Mouse (Mus musculus): ENCODE measurements around the gene Sfxn5. TPM values are rescaled to one million over a fixed set of nuclear protein-coding genes. Genes with fewer than 3 reads are reported as not detected.

Gene Sfxn5
- polyA plus RNA-seq, 1 experiment from 2014 or later, result 5.6 TPM

DNA sequence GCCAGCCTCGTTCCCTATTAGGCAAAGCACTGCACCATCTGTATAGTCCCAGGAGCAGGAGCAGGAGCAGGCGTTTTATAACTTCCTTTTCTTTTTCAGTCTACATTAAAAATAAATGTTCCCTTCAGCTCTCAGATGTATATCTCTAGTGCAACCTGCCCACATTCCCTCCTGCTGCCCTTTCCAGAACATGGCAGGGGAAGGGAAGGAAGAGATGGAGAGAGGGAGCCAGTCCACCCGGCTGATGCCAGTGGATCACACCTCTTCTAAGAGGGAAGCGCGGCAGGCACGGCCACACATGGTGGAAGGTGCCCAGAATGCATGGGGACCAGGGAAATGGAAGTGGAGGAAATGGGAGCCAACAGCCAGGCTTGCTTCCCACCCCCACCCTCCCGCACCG is 56.7 kb downstream of the Sfxn5 start:
- Histone ChIP-seq H3K36me3 (ENCODE audit: control insufficient read depth, insufficient read depth, low read length) (no peaks in the 10 kb centered on the region), H3K4me1 (ENCODE audit: control insufficient read depth, insufficient read depth, low read length) (peaks cover 7% of the 10 kb centered on the region; the same call in 1 of the 2 replicates), H3K9ac (ENCODE audit: low read depth, low read length) (no peak overlapping the region), H3K27me3 (ENCODE audit: control insufficient read depth, insufficient read depth, low read length) (0 out of 2 replicates have a peak, but pooled peaks cover 3% of the 10 kb centered on the region), H3K9me3 (replicated peaks; ENCODE audit: control insufficient read depth, low read length) (no peaks in the 10 kb centered on the region), H3K27ac (ENCODE audit: low read depth, low read length) (no peak overlapping the region), H3K4me3 (ENCODE audit: low read depth, low read length) (no peak overlapping the region), H3K4me2 (no peak overlapping the region)
- ATAC-seq (replicated peaks; ENCODE audit: insufficient number of reproducible peaks, low FRiP score, low TSS enrichment), result no peak
- 69% methylated on average over 8 of the region's 8 CpGs for WGBS (ENCODE audit: insufficient replicate concordance)

DNA sequence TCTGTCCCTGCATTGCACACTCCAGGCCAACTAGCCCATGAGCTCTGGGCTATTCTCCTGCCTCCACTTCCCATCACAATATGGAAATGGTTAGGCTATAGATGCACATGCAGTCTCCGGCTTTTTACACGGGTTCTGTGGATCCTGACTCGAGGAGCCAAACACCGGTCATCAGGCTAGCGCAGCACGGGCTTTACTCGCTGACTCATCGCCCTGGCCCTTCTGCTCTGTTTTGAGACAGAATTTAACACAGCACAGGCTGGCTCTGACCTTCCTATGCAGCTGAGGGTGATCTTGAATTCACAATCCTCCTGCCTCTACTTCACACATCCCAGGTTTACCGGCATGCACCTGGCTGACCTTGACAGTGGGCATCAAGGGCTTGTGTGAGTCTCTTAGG is 60.8 kb downstream of the Sfxn5 start:
- 90% methylated on average over 9 of the region's 9 CpGs for WGBS (ENCODE audit: insufficient replicate concordance)
- H3K36me3 ChIP-seq (ENCODE audit: control insufficient read depth, insufficient read depth, low read length), result no peaks in the 10 kb centered on the region
- H3K9ac ChIP-seq (ENCODE audit: low read depth, low read length), result no peak overlapping the region
- H3K4me3 ChIP-seq (ENCODE audit: low read depth, low read length), result no peak overlapping the region
- no peak overlapping the region for H3K4me2 ChIP-seq
- no peak for ATAC-seq (replicated peaks; ENCODE audit: insufficient number of reproducible peaks, low FRiP score, low TSS enrichment)
- H3K4me1 ChIP-seq (ENCODE audit: control insufficient read depth, insufficient read depth, low read length), result no peaks in the 10 kb centered on the region
- H3K27ac ChIP-seq (ENCODE audit: low read depth, low read length), result no peak overlapping the region
- no peaks in the 10 kb centered on the region for H3K9me3 ChIP-seq (replicated peaks; ENCODE audit: control insufficient read depth, low read length)
- 0 out of 2 replicates have a peak, but pooled peaks cover 3% of the 10 kb centered on the region for H3K27me3 ChIP-seq (ENCODE audit: control insufficient read depth, insufficient read depth, low read length)

DNA sequence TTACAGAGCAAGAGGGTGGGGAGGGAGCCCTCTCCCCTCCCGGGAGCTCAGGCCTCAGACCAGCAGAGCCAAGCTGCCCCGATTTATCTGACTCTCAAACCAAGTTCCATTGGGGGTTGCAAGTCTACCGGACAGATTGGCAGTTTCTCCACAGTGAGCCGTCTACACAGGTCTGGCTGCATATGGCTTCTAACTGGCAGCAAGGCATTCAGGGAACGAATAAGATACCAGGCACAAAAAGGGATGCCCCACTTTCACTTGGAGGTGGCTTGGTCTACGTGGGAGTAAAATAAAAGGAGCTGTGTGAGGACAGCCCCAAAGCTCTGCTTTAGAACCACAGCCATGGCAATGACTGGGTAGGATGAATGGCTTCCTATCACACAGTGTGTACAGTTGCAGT is 67.2 kb downstream of the Sfxn5 start:
- H3K27me3 ChIP-seq (ENCODE audit: control insufficient read depth, insufficient read depth, low read length), result no peaks in the 10 kb centered on the region; the same call in 1 of the 2 replicates
- no peak overlapping the region for H3K4me3 ChIP-seq (ENCODE audit: low read depth, low read length)
- H3K27ac ChIP-seq (ENCODE audit: low read depth, low read length), result no peak overlapping the region
- H3K4me1 ChIP-seq (ENCODE audit: control insufficient read depth, insufficient read depth, low read length), result no peaks in the 10 kb centered on the region
- no peak overlapping the region for H3K4me2 ChIP-seq
- no peaks in the 10 kb centered on the region for H3K36me3 ChIP-seq (ENCODE audit: control insufficient read depth, insufficient read depth, low read length)
- 46% methylated on average over 6 of the region's 6 CpGs for WGBS (ENCODE audit: insufficient replicate concordance)
- no peaks in the 10 kb centered on the region for H3K9me3 ChIP-seq (replicated peaks; ENCODE audit: control insufficient read depth, low read length)
- ATAC-seq (replicated peaks; ENCODE audit: insufficient number of reproducible peaks, low FRiP score, low TSS enrichment), result no peak
- H3K9ac ChIP-seq (ENCODE audit: low read depth, low read length), result no peak overlapping the region

DNA sequence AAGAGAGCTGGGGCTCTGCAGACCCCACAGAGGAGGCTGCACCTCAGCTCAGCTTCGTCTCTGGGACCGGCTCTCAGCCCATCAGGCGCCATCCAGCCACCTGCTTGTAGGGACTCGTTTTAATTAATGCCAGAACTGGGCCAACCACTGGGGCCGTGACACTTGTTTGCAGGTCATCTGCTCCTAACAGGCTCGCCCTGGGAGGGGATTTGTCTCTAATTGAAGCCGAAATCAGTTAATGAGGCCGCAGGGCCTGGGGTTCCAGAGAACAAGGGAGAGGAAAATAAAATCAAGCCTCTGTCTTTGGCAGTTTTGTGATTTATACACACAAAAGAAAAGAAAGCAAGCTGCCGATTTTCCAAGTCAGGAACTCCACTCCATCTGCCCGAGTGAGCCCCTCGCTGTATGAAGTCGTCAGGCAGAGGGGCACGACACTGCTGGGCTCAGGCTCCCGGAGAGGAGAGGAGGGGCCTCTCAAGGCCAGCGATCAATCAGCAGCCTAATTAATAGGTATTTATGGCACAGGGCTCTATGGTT is 68.2 kb downstream of the Sfxn5 start:
- Histone ChIP-seq H3K4me3 (ENCODE audit: low read depth, low read length) (no peak overlapping the region), H3K36me3 (ENCODE audit: control insufficient read depth, insufficient read depth, low read length) (no peaks in the 10 kb centered on the region), H3K9ac (ENCODE audit: low read depth, low read length) (no peak overlapping the region), H3K27ac (ENCODE audit: low read depth, low read length) (no peak overlapping the region), H3K27me3 (ENCODE audit: control insufficient read depth, insufficient read depth, low read length) (no peaks in the 10 kb centered on the region; the same call in 1 of the 2 replicates), H3K9me3 (replicated peaks; ENCODE audit: control insufficient read depth, low read length) (no peaks in the 10 kb centered on the region), H3K4me1 (ENCODE audit: control insufficient read depth, insufficient read depth, low read length) (no peaks in the 10 kb centered on the region), H3K4me2 (no peak overlapping the region)
- no peak for ATAC-seq (replicated peaks; ENCODE audit: insufficient number of reproducible peaks, low FRiP score, low TSS enrichment)
- WGBS (ENCODE audit: insufficient replicate concordance), result 23% methylated on average over 15 of the region's 15 CpGs

DNA sequence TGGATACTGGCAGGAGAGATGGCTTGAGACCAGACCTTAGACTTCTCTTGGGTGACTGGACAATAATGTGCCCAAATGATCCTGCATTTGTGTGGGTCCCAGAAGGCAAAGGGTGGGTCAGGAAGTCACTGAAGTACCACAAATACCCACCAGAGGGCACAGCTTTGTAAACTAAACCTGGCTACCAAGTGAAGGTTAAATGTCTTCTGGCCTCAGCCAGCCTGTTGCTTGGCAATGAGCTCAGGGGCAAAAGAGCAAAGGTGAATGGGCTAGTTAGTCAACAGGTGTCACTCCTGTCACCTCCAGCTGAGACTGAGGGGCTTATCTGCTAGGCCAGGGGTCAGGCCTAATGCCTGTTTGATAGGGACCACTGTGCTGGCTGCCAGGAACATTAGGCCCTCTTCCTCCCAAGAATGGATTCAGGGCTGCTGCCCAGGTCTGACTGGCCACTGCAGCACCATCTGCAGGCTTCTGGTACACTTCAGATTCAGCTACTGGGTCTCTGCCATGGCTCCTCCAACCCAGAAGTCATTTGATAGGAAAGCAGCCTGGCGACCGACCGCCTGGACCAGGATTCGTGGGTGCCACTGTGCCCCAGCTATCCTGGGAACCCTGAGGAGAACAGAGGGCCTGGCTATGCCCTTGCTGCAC is 70.2 kb downstream of the Sfxn5 start:
- no peak overlapping the region for H3K27ac ChIP-seq (ENCODE audit: low read depth, low read length)
- 83% methylated on average over 4 of the region's 4 CpGs for WGBS (ENCODE audit: insufficient replicate concordance)
- no peak overlapping the region for H3K4me2 ChIP-seq
- H3K36me3 ChIP-seq (ENCODE audit: control insufficient read depth, insufficient read depth, low read length), result no peaks in the 10 kb centered on the region
- H3K9me3 ChIP-seq (replicated peaks; ENCODE audit: control insufficient read depth, low read length), result no peaks in the 10 kb centered on the region
- no peak for ATAC-seq (replicated peaks; ENCODE audit: insufficient number of reproducible peaks, low FRiP score, low TSS enrichment)
- H3K9ac ChIP-seq (ENCODE audit: low read depth, low read length), result no peak overlapping the region
- no peaks in the 10 kb centered on the region; the same call in 1 of the 2 replicates for H3K27me3 ChIP-seq (ENCODE audit: control insufficient read depth, insufficient read depth, low read length)
- H3K4me1 ChIP-seq (ENCODE audit: control insufficient read depth, insufficient read depth, low read length), result no peaks in the 10 kb centered on the region
- H3K4me3 ChIP-seq (ENCODE audit: low read depth, low read length), result no peak overlapping the region

DNA sequence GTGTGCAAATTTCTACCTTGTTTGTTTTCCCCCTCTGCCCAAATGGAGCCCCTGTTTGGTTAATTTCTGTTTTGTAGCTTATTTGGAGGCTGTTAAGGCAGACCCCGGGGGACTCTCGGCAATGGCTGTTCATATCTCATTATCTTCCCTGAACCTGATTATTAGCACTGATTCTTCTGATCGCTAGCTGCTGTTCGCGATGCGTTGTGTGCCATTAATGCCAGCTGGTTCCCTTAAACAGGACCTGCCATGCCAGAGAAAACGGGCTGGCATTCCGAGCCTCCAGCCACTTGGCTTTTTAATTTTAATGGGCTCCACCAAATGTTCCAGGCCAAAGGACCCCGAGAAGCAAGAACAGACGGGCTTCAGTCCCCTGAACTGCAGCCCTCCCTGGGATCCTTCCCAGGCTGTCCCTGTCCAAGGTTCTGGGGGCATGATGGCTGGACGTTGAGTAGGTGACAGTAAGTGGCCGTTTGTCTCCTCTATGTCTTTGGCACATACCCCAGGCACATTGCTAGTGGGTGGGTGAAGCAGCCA is 74.1 kb downstream of the Sfxn5 start:
- H3K4me3 ChIP-seq (ENCODE audit: low read depth, low read length), result no peak overlapping the region
- no peaks in the 10 kb centered on the region for H3K9me3 ChIP-seq (replicated peaks; ENCODE audit: control insufficient read depth, low read length)
- WGBS (ENCODE audit: insufficient replicate concordance), result 75% methylated on average over 12 of the region's 12 CpGs
- no peak for ATAC-seq (replicated peaks; ENCODE audit: insufficient number of reproducible peaks, low FRiP score, low TSS enrichment)
- no peak overlapping the region for H3K27ac ChIP-seq (ENCODE audit: low read depth, low read length)
- no peak overlapping the region for H3K9ac ChIP-seq (ENCODE audit: low read depth, low read length)
- no peak overlapping the region for H3K4me2 ChIP-seq
- H3K36me3 ChIP-seq (ENCODE audit: control insufficient read depth, insufficient read depth, low read length), result no peaks in the 10 kb centered on the region
- H3K27me3 ChIP-seq (ENCODE audit: control insufficient read depth, insufficient read depth, low read length), result no peaks in the 10 kb centered on the region
- H3K4me1 ChIP-seq (ENCODE audit: control insufficient read depth, insufficient read depth, low read length), result peaks cover 2% of the 10 kb centered on the region

DNA sequence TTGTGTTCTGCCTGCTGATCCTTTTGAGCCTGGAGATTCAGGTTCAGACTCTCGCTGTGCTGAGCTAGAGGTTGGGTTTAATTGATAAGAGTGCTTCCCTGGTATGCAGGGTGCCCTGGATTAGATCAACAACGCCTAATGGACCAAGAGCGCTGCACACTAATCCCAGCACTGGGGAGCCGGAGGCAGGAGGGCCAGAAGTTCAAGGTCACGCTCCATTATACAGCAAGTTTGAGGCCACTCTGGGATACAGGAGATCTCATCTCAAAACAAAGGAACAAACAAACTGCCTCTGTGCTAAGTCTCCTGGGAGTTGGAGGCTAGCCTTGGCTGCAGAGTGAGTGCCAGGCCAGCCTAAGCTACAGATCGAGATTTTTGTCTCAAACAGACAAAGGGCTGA is 77.6 kb downstream of the Sfxn5 start:
- Histone ChIP-seq H3K36me3 (ENCODE audit: control insufficient read depth, insufficient read depth, low read length) (no peaks in the 10 kb centered on the region), H3K4me1 (ENCODE audit: control insufficient read depth, insufficient read depth, low read length) (peaks cover 14% of the 10 kb centered on the region), H3K9ac (ENCODE audit: low read depth, low read length) (no peak overlapping the region), H3K4me3 (ENCODE audit: low read depth, low read length) (no peak overlapping the region), H3K9me3 (replicated peaks; ENCODE audit: control insufficient read depth, low read length) (no peaks in the 10 kb centered on the region), H3K27ac (ENCODE audit: low read depth, low read length) (no peak overlapping the region), H3K4me2 (no peak overlapping the region), H3K27me3 (ENCODE audit: control insufficient read depth, insufficient read depth, low read length) (no peaks in the 10 kb centered on the region)
- WGBS (ENCODE audit: insufficient replicate concordance), result 59% methylated on average over 6 of the region's 6 CpGs
- ATAC-seq (replicated peaks; ENCODE audit: insufficient number of reproducible peaks, low FRiP score, low TSS enrichment), result no peak

DNA sequence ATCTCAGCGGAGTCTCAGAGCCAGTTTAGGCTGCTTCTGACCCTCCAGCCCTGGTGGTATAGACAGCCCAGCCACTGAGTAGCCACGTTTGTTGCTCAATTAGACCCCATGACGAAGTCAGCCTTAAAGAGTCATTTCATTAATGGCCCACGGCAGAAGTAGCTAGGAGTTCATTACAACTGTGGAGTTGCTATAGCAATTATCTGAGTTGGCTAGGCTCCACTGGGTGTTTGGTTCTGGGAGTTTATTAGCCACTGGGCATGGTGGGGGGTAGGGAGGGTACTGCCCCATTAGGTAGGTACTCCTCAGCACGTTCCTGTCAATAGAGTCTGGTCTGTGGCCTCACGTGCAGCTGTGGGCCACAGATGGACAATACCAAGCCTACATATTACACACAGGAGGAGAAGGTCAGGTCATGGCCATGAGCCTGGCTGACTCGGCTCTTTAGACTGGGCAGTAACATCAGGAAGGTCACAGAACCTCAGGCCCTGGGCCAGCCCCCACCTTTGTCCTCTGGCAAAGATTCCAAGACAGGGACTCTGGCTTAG is 79.2 kb downstream of the Sfxn5 start:
- Histone ChIP-seq H3K36me3 (ENCODE audit: control insufficient read depth, insufficient read depth, low read length) (no peaks in the 10 kb centered on the region), H3K4me2 (no peak overlapping the region), H3K4me1 (ENCODE audit: control insufficient read depth, insufficient read depth, low read length) (peaks cover 14% of the 10 kb centered on the region), H3K27me3 (ENCODE audit: control insufficient read depth, insufficient read depth, low read length) (no peaks in the 10 kb centered on the region), H3K9me3 (replicated peaks; ENCODE audit: control insufficient read depth, low read length) (no peaks in the 10 kb centered on the region), H3K4me3 (ENCODE audit: low read depth, low read length) (no peak overlapping the region), H3K27ac (ENCODE audit: low read depth, low read length) (no peak overlapping the region), H3K9ac (ENCODE audit: low read depth, low read length) (no peak overlapping the region)
- 46% methylated on average over 7 of the region's 7 CpGs for WGBS (ENCODE audit: insufficient replicate concordance)
- ATAC-seq (replicated peaks; ENCODE audit: insufficient number of reproducible peaks, low FRiP score, low TSS enrichment), result no peak

Measured in heart, embryonic 11.5 days (tissue).